Mouse (Mus musculus) liver, embryonic 11.5 days (tissue): ENCODE data around the gene Btnl6. TPM values are rescaled to one million over a fixed set of nuclear protein-coding genes. Genes with fewer than 3 reads are reported as not detected.

Experiments used
- ATAC-seq: fragments of 200-750 bp; cut with Nextera tagmentation; replicated peaks from 2 replicates; pipeline ENCODE4 v1.8.0; 2017; ENCODE audit warnings: moderate number of reproducible peaks, mild to moderate bottlenecking, moderate TSS enrichment, moderate library complexity; ENCODE audit not compliant: low FRiP score
- DNase-seq: peaks from one replicate; pipeline ENCODE4 v3.0.0-alpha.2; 2017; ENCODE audit warnings: low spot score
- H3K27ac ChIP-seq: fragments of 300-500 bp; sonication (generic); 2 replicates; pipeline ENCODE4 v1.5.1; 2014; ENCODE audit warnings: mild to moderate bottlenecking, low read depth, low read length, control low read depth
- H3K27me3 ChIP-seq: fragments of 300-500 bp; sonication (generic); replicated peaks from 2 replicates; pipeline ENCODE4 v1.6.1; 2014; ENCODE audit warnings: low read length, mixed read lengths; ENCODE audit not compliant: control insufficient read depth, insufficient read depth
- H3K36me3 ChIP-seq: fragments of 300-500 bp; sonication (generic); 2 replicates; pipeline ENCODE4 v1.6.1; 2014; ENCODE audit warnings: mild to moderate bottlenecking, low read length, moderate library complexity, mixed read lengths; ENCODE audit not compliant: control insufficient read depth, insufficient read depth
- H3K4me1 ChIP-seq: fragments of 300-500 bp; sonication (generic); replicated peaks from 2 replicates; pipeline ENCODE4 v1.6.1; 2014; ENCODE audit warnings: low read length, mixed read lengths; ENCODE audit not compliant: control insufficient read depth, insufficient read depth
- H3K4me2 ChIP-seq: fragments of 300-500 bp; sonication (generic); 2 replicates; pipeline ENCODE4 v1.6.1; 2014; ENCODE audit warnings: mild to moderate bottlenecking, control low read depth, moderate library complexity
- H3K4me3 ChIP-seq: fragments of 300-500 bp; sonication (generic); 2 replicates; pipeline ENCODE4 v1.5.1; 2014; ENCODE audit warnings: low read depth, low read length, control low read depth
- H3K9ac ChIP-seq: fragments of 300-500 bp; sonication (generic); 2 replicates; pipeline ENCODE4 v1.6.1; 2014; ENCODE audit warnings: low read depth, low read length, control low read depth
- H3K9me3 ChIP-seq: fragments of 300-500 bp; sonication (generic); 2 replicates; pipeline ENCODE4 v1.6.1; 2016; ENCODE audit warnings: low read length, inconsistent platforms, mixed read lengths; ENCODE audit not compliant: control insufficient read depth
- WGBS: fragments of 180-500 bp; shearing (Covaris S2); extraction: QIAGEN DNeasy Blood & Tissue Kit; methylation state at CpG from one replicate; pipeline ENCODE4 v1.1.7; 2014; 5-methylcytosine and 5-hydroxymethylcytosine counted together
- polyA plus RNA-seq: library from polyadenylated mRNA; unstranded; fragments of >200 nt; fragmentation: Nextera tagmentation; extraction: Ambion mirVana; gene quantifications from 2 replicates; pipeline ENCODE4 v1.2.1, GENCODE M21; 2014

Gene Btnl6
- not detected in 2 replicates for polyA plus RNA-seq

DNA sequence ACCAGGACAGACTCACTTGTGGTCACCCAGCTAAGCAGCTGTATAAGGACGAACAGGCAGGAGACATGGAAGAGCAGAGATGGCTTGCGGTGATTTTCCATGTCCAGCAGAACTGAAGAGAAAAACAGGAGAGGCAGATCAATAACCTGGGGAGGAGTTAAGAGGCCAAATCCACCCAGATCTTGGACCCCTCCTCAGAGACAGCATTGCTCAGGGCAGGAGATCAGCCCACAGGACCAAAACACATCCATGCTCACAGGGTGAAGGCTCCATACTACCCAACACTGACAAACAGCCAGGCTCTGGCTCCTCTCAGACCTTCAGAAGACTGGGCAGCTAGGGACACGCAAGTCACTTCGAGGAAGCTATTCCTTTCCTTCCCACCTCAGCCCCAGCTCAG lies at the start of gene Btnl6:
TSS of gene Btnl6 (minus strand) at position 101 of the 400 bp plus-strand sequence.
- WGBS: 81% methylated on average over 4 of the region's 4 CpGs
- H3K4me1 ChIP-seq: no peaks in the 10 kb centered on the region

DNA sequence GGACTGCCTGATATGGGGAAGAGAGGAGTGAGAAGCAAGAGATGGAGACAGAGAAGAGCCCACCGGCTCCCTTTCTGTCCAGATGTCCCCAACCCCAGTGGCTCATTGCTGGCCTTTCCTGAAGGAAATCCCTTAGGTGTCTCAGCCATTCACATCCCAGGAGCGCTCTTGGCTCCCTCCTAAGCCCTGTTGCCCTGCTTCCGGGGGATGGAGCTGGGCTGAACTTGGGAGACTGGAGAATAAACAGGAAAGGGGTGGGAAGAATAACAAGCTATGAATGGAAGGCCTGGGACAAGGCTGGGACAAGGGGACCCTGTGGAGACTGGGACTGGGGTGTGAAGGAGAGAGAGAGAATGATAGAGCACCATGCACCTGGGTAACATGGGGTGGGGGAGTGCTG lies 47.6 kb upstream of the Btnl6 start:
- ATAC-seq (no peak), DNase-seq (no peak)
- Histone ChIP-seq H3K4me2 (0 out of 2 replicates have a peak overlapping the region, but pooled peaks have one; percentile 29), H3K27me3 (peaks cover 8% of the 10 kb centered on the region; the same call in 1 of the 2 replicates), H3K9me3 (no peaks in the 10 kb centered on the region), H3K36me3 (no peaks in the 10 kb centered on the region), H3K27ac (peak overlapping the region; percentile 48; the same call in 1 of the 2 replicates), H3K4me3 (no peak overlapping the region), H3K4me1 (peaks cover 6% of the 10 kb centered on the region), H3K9ac (no peak overlapping the region; the same call in 1 of the 2 replicates)
- 64% methylated on average over 3 of the region's 3 CpGs for WGBS

More for the DNA sequence above, at the start of gene Btnl6:
- Histone ChIP-seq H3K9me3 (no peaks in the 10 kb centered on the region), H3K4me3 (no peak within 1 kb of the TSS), H3K36me3 (no peaks in the 10 kb centered on the region), H3K27ac (no peak within 1 kb of the TSS), H3K27me3 (peaks cover 4% of the 10 kb centered on the region), H3K9ac (no peak within 1 kb of the TSS), H3K4me2 (no peak within 1 kb of the TSS)
- ATAC-seq: no peak
- DNase-seq: no peak

DNA sequence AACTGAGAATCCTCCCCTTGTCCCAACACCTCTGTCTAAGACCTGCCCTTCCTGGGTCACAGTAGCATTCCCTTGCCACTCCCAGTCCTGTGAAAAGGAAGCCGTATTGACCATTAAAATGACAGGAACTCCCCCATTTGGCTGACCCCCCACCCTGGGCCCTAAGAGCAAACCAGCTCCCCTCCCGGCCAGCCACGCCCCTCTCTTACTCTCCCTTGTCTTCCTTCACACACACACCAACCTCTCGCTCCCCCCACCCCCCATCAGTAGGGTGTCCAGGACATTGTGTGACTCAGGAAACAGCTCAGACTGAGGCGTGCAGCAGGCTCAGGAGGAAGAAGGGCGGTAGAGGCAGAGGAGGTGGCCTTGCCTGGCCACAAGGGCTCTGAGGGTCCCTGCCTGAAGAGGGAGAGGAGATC lies 46.9 kb upstream of the Btnl6 start, which contains the start of gene Notch4:
TSS of gene Notch4 (plus strand) at position 266 of the 419 bp plus-strand sequence.
- ATAC-seq: peak; percentile 66
- Histone ChIP-seq H3K27ac (peak within 1 kb of the TSS; percentile 48; the same call in 1 of the 2 replicates), H3K9ac (no peak within 1 kb of the TSS; the same call in 1 of the 2 replicates), H3K4me1 (peaks cover 6% of the 10 kb centered on the region), H3K9me3 (no peaks in the 10 kb centered on the region), H3K4me3 (peak within 1 kb of the TSS; percentile 15; the same call in 1 of the 2 replicates), H3K36me3 (no peaks in the 10 kb centered on the region), H3K27me3 (peaks cover 8% of the 10 kb centered on the region; the same call in 1 of the 2 replicates), H3K4me2 (peak within 1 kb of the TSS; percentile 29; the same call in 1 of the 2 replicates)
- 10% methylated on average over 6 of the region's 6 CpGs for WGBS
- DNase-seq: no peak

DNA sequence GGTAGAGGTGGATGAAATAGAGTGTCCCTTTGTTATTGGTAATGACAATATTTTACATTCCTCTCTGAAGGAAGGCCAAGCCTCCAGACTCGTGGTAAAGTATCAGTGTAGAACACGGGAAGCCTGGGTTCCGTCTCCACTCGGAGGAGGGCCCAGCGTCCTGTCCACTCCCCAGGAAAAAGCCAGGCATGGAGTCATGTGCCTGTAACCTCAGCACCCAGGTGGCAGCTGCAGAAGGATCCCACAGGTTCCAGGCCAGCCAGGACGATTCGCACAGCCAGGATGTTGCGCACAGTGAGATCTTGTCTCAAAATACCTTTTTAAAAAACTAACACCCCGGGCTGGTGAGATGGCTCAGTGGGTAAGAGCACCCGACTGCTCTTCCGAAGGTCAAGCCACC lies 46.2 kb upstream of the Btnl6 start:
- WGBS: 70% methylated on average over 11 of the region's 11 CpGs

DNA sequence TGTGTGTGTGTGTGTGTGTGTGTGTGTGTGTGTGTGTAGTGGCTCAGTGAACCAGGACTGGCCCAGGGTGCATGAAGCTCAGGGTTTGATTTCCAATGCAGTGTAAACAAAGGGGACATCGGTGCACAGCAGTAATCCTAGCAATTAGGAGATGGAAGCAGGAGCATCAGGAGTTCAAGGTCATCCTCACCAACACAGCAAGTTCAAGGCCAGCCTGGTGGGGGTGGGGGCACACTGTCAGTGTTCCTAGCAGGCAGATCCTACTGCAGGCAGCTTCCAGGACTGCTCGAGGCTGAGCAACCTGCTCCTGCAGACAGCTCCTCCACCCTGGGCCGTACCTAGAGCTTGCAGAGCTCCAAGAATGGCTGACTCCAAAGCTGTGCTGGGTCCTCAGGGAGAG lies 45.4 kb upstream of the Btnl6 start:
- no peaks in the 10 kb centered on the region for H3K9me3 ChIP-seq
- ATAC-seq: no peak
- no peaks in the 10 kb centered on the region for H3K36me3 ChIP-seq
- no peak overlapping the region for H3K4me2 ChIP-seq
- H3K27ac ChIP-seq: no peak overlapping the region
- DNase-seq: no peak
- H3K27me3 ChIP-seq: peaks cover 8% of the 10 kb centered on the region; the same call in 1 of the 2 replicates
- no peak overlapping the region for H3K4me3 ChIP-seq
- 51% methylated on average over 3 of the region's 3 CpGs for WGBS
- H3K9ac ChIP-seq: no peak overlapping the region
- H3K4me1 ChIP-seq: peaks cover 6% of the 10 kb centered on the region

More for the DNA sequence above, 46.2 kb upstream of the Btnl6 start:
- DNase-seq (no peak), ATAC-seq (no peak)
- Histone ChIP-seq H3K36me3 (no peaks in the 10 kb centered on the region), H3K9ac (no peak overlapping the region), H3K4me3 (no peak overlapping the region), H3K27me3 (peaks cover 8% of the 10 kb centered on the region; the same call in 1 of the 2 replicates), H3K4me2 (no peak overlapping the region), H3K27ac (no peak overlapping the region), H3K9me3 (no peaks in the 10 kb centered on the region), H3K4me1 (peaks cover 6% of the 10 kb centered on the region)

DNA sequence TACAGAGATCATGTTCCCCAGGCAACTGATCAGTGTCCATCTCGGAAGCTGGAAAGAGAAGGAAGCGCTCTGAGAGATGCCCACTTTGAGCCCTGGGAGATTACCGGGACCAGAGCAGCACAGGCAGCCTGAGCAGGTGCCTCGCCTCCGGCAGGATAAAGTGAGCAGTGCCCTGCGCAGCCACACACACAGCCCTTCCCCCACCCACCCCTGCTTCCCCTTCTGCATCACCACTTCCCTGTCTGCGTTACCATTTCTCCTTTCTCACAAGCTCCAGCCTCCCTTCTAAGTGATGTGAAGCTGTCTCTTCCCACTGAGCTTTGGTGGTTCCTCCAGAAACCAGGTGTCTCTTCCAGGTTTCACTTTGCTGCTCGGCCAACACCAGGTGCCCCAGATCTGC lies 44.0 kb upstream of the Btnl6 start:
- H3K36me3 ChIP-seq: no peaks in the 10 kb centered on the region
- H3K4me3 ChIP-seq: no peak overlapping the region
- WGBS: 25% methylated on average over 8 of the region's 8 CpGs
- peak overlapping the region; percentile 11; the same call in 1 of the 2 replicates for H3K4me2 ChIP-seq
- ATAC-seq: no peak
- DNase-seq: no peak
- no peaks in the 10 kb centered on the region for H3K27me3 ChIP-seq
- peaks cover 6% of the 10 kb centered on the region for H3K4me1 ChIP-seq
- no peak overlapping the region for H3K9ac ChIP-seq
- H3K27ac ChIP-seq: no peak overlapping the region
- no peaks in the 10 kb centered on the region for H3K9me3 ChIP-seq

DNA sequence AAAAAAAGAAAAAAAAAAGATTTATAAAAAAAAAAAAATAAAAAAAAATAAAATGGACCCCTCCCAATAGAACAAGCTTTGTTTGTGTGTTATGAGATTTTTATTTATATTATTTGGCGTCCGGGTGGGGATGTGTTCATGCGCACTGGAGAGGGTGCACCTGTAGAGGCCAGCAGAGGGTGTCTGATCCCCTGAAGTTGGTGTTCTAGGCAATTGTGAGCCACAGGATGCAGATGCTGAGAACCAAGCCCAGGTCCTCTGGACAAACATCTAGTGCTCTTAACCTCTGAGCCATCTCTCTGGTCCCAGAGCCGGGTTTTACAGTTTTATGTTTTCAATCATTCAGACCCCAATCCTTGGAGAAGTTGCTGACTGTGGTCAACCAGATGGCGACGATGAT lies 43.3 kb upstream of the Btnl6 start:
- Histone ChIP-seq H3K9ac (no peak overlapping the region), H3K9me3 (no peaks in the 10 kb centered on the region), H3K4me2 (no peak overlapping the region), H3K4me3 (no peak overlapping the region), H3K27me3 (no peaks in the 10 kb centered on the region), H3K4me1 (peaks cover 6% of the 10 kb centered on the region), H3K36me3 (no peaks in the 10 kb centered on the region), H3K27ac (no peak overlapping the region)
- WGBS: 87% methylated on average over 6 of the region's 6 CpGs
- ATAC-seq: no peak
- DNase-seq: no peak

DNA sequence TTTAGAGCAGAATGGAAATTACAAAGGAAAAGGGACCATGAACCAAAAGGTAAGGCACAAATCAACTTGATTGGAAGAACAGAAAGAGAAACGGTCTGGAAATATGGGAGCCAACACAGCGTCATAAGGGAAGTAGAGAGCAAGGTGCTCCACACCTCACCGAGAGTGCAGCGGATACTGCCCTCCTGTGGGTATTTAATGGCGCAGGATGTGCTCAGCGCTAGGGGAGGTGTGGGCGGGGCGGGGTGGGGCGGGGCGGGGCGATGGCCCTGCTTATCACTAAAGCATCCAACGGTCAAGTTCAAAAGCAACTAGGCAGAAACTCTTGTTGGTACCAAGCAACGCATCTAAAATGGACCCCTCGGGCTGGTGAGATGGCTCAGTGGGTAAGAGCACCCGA lies 42.7 kb upstream of the Btnl6 start:
- no peak; the same call in 1 of the 2 replicates for ATAC-seq

DNA sequence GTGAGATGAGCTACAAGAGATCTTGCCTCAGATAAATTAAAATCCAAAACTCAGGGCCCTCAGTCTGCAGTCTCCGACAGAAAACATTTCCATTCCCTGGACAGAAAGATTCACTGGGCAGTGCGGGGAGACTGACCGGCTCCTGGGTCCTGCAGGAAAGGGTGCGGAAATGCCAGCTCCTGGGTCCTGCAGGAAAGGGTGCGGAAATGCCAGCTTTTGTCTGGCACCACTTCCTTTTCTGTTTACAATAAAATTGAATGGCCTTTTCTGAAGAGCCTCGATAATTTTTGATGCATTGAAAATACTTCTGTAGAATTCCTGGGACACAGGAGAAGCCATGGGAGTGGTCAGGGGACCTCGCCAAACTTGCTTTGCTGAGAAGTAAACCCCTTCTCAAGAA lies 42.0 kb upstream of the Btnl6 start:
- Histone ChIP-seq H3K4me2 (no peak overlapping the region), H3K27ac (no peak overlapping the region), H3K4me1 (peaks cover 2% of the 10 kb centered on the region), H3K27me3 (no peaks in the 10 kb centered on the region), H3K36me3 (no peaks in the 10 kb centered on the region), H3K9ac (no peak overlapping the region), H3K9me3 (no peaks in the 10 kb centered on the region), H3K4me3 (no peak overlapping the region)
- DNase-seq: no peak
- WGBS: 79% methylated on average over 7 of the region's 7 CpGs
- ATAC-seq: no peak

More for the DNA sequence above, 42.7 kb upstream of the Btnl6 start:
- no peak overlapping the region for H3K4me3 ChIP-seq
- H3K27ac ChIP-seq: no peak overlapping the region
- H3K9ac ChIP-seq: no peak overlapping the region
- DNase-seq: no peak
- no peak overlapping the region for H3K4me2 ChIP-seq
- WGBS: 21% methylated on average over 15 of the region's 15 CpGs
- H3K9me3 ChIP-seq: no peaks in the 10 kb centered on the region
- H3K4me1 ChIP-seq: peaks cover 6% of the 10 kb centered on the region
- H3K27me3 ChIP-seq: no peaks in the 10 kb centered on the region
- no peaks in the 10 kb centered on the region for H3K36me3 ChIP-seq
